Mouse (Mus musculus): ENCODE measurements around the gene Mettl24.

Mettl24 gene

DNA sequence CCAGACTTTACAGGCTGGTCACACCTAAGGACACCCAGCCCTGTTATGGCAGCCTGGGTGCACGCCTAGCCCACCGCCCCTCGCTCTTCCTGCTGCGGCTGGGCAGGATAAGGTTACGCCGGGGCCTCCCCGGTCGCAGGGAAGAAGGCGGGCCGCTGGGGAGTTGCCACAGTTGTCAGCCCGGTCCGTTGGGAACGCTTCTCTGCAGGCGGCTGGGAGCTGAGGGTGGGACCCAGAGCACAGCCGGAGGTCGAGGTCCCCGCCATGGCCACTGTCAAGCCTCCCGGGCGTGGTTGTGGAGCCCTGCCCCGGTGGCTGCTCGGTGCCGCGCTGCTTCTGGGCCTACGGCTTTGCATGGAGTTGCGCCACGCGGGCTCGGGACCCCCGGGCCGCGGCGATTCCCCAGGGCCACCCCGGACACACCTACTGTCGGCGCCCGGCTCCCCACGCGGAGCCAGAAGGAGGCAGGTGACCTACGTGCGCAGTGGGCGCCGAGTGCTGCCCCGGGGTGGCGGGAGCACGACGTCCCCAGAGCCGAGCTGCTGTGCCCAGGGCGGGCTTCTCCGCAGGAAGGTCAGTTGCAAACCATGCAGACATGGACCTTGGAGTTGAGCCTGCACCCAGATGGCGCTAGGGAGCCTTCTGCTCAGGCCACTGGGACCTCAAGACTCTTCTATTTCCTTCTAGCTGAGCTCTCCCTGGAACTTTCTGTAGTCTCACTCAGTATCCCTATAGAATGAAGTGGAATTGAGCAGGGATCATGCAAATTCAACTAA lies at the start of gene Mettl24:
TSS of gene Mettl24 (plus strand) at position 191 of the 776 bp plus-strand sequence.
- DNase-seq (ENCODE audit: low read depth, low spot score) = peak; percentile 25

DNA sequence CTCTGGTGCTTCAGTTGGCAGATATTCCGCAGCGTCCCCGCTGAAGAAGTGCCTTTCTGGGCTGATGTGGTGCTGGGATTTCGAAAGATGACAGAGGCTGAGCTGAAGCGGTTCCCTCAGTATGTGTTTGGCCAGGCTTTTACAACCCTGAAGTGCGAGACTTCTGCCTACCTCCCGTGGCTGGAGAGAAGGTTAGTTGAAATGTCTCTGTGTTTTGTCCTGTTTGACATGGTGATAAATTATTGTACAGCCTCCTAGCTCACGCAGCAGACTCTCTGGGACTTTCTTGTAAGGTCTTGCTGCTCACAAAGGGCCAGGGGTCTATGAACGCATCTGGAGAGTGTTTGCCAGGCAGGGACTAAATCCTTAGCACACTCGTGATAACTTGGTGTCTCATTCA lies 45.8 kb upstream of the Mettl24 start:
- no peak for DNase-seq (ENCODE audit: low read depth, low spot score)

DNA sequence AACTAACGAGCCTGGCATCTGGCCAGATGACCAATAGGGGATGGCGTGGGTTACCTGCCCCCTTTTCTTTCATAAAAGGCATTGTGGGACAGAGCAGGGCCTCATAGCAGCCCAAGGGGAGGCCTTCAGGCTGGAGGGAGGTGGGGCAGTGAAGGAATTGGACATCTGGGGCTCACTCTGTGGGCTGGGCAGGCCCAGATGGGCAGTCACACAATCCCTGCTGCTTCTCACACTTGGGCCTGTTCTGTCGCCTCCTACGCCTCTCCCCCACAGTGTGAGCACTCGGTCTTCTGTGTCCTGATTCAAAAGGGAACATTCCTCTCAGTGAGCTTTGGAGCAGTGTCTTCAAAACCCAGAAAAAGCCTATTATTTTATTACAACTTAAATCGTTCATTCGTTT lies 44.8 kb upstream of the Mettl24 start:
- peak; percentile 67 for DNase-seq (ENCODE audit: low read depth, low spot score)

DNA sequence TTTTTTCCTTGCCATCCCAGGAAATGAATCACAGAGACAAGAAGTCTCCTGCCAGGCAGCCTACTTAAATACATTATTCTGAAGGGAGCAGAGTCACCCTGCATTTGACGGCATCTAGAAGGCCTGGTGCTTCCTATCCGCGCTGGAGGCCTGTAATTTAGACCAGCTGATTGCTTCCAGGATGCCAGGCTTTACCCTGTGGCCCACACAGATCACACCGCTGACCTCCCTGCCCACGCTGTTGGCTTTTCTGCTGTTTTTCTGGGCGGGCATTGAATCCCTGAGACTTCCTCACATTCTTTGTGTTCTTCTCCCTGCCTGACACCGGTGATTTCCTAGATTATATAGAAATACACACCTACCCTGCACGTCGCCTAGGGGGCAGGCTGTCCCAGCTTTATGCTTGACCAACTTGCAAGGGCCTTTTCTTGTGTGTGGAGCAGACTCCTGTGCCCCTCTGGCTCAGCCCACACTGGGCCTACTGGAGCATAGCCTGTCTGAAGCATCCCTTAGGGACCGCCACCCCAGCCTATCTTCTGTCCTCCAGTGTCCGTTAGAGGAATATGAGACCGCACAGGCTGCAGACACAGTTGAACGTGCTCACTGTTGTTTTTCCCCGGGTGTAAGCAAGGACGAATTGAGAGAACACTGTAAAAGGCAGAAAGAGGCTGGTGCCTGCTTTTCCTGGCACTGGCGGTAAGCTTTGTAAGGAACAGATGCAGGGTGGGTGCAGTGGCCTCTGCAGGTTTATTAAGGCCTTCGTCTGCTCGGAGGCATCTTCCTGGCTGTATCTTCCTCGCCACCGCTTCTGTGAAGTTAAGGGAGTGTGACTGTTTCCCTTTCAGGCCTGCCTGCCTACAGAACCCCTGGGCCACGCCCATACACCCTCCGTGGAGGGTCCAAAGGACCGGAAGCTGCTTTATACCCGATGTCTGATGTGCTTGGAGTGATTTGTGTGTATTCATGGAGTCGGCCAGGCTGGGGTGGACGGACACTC lies 44.0 kb upstream of the Mettl24 start:
- peak; percentile 76 for DNase-seq (ENCODE audit: low read depth, low spot score)

DNA sequence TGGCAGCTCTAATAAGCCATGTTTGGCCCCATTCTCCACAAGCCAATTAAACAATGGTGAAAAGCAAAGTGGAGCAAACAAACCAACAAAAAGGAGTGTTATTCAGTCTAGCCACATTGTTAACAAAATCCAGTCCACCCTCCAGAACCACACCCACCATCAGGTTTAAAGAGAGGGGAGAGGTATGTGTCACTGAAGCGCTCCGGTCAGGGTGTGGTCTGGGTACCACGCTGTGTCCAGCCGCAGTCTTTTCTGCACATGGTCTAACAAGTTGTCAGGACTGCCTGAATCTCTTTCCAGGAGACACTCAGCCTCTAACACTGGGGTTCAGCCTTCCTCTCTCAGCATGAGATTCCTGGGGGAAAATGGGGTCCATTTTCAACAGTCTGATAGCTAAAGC lies 42.7 kb upstream of the Mettl24 start:
- no peak for DNase-seq (ENCODE audit: low read depth, low spot score)

DNA sequence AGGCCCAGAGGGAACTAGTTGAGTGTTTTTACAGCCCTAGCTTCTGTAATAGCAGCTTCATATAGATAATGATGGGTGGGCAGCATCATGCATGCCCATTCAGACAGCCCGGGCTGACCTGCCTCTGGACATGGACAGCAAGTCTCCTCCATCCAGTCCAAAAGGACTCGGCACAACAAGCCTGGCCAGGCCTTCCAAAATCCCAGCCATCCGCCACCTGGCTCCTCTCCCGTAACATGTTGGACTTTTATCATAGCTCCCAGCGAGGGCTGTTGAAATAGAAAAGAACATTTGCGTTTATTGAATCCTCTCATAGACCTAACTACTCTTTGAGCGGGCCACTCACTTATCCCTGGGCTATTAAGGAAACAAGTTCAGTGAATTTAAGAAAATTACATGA lies 41.2 kb upstream of the Mettl24 start:
- no peak for DNase-seq (ENCODE audit: low read depth, low spot score)

DNA sequence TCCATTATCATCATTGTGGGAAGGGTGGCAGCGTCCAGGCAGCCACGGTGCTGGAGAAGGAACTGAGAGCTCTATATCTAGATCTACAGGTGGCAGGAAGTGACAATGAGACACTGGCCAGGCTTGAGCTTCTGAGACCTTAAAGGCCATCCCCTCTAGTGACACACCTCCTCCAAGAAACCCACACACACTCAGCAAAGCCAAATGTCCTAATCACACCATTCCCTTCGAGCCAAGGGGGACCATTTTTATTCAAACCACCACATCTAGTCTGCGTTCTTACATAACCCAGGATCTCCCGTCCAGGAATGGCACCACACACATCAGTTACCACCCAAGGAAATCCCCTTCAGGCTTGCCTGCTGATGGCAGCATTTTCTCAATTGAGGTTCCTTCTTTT lies 40.0 kb upstream of the Mettl24 start:
- no peak for DNase-seq (ENCODE audit: low read depth, low spot score)

DNA sequence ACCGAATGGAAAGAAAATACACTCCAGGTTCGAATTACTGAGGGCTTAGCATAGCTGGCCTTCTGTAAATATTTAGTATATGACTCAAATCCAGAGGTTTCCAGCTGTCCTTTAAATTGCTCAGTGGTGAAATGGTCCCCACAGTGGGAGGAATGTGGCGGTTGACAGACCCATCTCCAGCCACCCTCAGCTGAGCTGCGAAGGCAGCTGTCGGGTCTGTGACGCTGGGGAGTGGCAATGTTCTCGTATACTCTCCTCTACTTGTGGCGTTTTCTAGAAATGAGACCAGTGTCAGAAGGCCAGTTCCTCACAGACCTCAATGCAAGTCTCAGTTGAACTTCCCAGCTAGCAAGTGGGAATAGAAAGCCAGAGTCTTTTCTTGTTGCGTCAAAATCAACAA lies 38.6 kb upstream of the Mettl24 start:
- peak; percentile 46 for DNase-seq (ENCODE audit: low read depth, low spot score)

DNA sequence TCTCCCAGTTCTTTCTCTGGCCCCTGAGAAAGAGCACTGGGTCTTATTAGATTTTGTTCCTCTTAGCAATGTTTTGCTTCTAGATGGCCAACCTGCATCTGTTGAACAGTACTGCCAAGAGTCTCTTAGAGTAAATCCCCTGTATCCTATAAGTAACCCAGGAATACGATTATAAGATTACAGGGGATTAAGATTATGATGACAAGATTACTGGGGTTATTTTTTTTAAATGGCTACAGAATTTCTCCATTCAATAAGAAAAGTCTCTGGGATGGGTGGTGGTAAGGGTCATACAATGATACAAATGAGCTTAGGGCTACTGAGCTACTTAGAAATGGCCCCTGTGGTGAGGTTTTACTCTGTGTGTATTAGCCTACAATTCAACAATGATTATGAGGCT lies 37.7 kb upstream of the Mettl24 start:
- no peak for DNase-seq (ENCODE audit: low read depth, low spot score)

DNA sequence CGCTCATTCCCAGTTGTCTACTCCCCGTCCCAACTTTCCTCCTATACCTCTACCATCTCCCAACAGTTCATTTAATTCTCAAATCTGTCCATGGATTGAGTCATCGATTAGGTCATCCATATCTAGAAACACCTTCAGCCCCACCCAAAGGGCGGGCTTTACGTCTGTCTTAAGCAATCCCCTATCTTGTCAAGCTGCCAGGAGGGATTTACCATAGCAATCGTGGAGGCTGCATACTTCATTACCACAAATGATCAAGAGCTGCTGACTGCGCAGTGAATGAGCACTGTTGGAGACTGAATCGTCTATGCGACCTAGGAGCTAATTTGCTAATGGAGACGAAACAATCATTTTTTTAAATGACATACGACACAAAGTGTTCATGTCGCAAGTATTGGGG lies 34.3 kb upstream of the Mettl24 start:
- peak; percentile 49 for DNase-seq (ENCODE audit: low read depth, low spot score)

DNA sequence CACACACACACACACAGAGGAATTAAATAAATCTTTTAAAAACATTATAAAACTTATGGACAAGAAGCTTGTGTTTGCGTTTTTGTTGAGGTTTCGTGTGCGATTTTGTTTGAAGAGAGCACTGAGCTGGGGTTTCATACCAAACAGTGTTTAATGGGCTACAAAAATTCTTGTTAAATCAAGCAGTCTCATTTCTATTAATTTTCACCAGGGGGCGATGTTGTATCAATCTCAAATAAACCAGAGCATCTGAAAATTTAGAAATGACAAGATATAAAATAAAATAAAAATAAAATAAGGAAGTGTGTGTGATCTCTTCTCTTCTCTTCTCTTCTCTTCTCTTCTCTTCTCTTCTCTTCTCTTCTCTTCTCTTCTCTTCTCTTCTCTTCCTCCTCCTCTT lies 33.4 kb upstream of the Mettl24 start:
- DNase-seq (ENCODE audit: low read depth, low spot score) = peak; percentile 78

DNA sequence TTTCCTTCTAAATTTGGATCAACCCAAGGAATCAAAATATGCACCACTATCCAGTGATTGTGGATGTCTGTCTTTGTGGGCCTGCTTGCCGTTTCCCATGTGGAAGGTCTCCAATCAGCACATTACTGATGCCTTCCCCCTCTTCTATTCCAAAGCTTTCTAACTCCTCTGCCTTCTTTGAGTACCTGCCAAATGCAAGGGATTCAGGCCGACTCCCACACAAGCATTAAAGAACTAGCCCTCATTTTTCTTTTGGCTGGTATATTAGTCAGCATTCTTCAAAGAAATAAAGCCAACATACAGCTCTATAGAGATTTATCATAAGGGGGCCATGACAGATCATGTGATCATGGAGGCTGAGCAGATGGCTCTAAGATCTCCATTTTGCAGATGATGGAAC lies 31.4 kb upstream of the Mettl24 start:
- DNase-seq (ENCODE audit: low read depth, low spot score) = peak; percentile 38

DNA sequence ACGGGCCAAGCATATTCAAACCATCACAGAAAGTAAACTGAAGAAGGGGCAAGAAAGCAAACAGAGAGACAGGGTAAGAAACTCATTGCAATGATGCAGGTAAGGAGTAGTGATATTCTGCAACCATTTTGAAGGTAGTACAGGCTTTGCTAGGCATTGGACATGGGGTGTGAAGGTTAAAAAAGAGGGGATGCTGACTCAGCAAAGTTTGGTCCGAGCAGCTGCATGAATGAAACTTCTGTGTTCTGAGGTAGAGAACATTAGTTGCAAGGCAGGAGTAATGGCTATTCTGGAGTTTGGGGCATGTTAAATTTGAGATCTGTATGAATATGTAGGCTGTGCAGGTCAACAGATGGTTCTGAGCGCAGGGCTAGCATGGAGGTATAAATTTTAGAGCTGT lies 17.8 kb upstream of the Mettl24 start:
- DNase-seq (ENCODE audit: low read depth, low spot score) = no peak

DNA sequence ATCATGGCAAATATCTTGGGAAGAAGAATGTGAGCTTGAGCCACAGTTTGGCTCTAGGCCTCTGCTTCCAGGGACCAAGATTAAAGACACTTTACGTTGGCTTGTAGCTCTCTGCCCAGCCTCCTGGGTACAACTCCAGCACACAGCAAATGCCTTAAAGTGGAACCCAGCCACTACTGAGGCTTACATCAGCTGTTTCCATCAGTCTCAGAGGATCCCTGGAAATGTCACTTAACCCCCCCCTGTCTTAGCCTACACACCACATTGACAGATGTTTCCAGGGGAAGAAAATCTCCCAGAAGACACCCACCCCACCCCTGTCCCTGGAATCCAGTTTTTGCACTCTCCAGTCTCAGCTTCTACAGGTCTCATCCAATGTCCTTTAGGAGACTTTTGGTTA lies 16.1 kb upstream of the Mettl24 start:
- DNase-seq (ENCODE audit: low read depth, low spot score) = no peak

DNA sequence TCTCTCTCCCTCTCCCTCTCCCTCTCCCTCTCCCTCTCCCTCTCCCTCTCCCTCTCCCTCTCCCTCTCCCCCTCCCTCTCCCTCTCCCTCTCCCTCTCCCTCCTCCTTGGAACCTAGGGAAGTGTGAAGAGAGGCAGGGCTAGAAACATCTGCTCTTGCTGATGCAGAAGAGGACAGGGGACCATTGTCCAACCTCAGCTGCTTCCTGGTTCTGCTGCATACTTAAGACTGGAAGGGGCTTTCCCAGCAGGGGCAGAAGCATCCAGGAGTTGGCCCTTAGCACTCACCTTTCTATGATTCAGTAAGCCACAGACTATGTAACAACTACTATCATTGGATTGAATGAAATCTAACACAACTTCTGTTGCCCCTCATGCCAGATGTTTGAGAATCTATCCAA lies 14.4 kb upstream of the Mettl24 start:
- DNase-seq (ENCODE audit: low read depth, low spot score) = peak; percentile 47

DNA sequence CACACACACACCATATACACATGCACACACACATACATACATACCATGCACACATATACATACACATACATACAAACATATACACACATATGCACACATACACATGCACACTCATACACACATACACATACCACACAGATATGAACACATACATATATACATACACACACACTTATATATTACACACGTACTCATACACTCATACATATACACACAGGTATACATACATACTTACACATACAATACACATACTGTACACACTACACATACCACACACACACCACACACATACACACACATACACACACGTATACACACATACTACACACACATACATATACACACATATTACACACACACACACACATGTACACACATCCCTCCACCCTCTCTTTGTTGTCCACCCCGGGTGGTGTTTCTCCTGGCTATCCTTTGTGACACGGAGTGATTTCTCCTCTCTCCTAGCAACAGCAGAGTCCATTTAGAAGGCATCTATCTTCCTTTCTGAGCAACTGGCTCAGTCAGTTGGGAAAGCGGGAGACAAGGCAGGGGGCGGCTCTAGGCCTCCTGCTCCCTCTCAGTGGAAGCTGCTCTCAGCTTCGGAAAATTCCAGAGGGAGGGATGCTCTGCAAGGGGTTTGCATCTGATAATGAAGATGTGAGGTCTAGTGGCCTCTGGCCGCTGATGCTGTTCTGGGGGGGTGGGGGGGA lies 10.3 kb upstream of the Mettl24 start:
- no peak for DNase-seq (ENCODE audit: low read depth, low spot score)

DNA sequence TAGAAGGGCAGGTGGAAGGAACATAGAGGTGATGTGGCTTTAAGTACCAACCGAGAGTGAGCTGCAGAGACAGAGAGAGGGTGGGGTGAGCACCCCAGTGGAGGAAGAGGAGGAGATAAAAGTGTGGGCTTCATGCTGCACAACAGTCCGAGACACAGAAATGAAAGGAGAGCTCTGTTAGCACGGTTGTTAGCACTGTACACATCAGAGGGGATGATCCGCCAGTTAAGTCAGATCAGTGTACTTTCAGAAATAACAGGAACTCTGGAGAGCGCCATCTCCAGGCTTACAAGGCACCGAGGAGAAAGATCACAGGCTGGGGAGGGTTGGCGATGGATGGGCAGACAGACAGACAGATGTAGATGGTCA lies 9.8 kb upstream of the Mettl24 start:
- DNase-seq (ENCODE audit: low read depth, low spot score) = no peak

DNA sequence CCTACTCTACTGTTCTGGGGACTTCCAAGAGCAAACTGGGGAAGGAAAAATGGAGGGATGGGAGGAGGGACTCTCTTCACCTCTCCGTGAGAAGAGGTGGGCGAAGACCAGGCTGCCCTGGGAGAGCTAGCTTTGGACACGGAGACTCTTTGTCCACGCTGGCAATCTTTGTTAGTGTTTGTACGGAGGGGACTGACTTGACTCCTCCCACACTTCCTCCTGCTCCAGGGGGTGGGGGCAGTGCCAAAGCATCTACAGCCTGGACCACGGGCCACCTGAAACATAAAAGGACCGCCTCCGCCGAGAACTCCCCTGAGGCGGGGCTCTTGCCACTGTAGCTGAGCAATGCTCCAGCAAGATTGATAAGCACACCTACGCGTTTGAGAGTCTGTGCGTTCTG lies 8.9 kb upstream of the Mettl24 start:
- DNase-seq (ENCODE audit: low read depth, low spot score) = no peak

DNA sequence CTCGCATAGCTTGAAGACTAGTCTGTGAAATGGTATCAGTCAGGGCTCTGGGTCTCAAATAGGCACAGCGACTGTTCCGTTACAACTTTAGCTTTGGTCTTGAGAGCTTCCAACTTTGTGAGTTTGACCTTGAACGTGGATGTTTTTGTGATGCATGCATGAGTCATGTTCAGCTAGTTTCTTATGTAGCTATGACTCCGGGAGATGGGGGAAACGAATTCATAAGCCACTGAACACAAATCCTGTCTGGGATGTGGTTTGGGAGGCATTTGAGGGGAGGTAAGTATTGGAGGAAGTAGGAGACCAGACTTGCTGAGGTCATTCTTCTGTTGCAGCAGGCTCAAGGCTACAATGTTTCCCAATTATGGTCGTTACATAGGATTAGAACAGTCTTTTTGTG lies 7.2 kb upstream of the Mettl24 start:
- peak; percentile 70 for DNase-seq (ENCODE audit: low read depth, low spot score)

DNA sequence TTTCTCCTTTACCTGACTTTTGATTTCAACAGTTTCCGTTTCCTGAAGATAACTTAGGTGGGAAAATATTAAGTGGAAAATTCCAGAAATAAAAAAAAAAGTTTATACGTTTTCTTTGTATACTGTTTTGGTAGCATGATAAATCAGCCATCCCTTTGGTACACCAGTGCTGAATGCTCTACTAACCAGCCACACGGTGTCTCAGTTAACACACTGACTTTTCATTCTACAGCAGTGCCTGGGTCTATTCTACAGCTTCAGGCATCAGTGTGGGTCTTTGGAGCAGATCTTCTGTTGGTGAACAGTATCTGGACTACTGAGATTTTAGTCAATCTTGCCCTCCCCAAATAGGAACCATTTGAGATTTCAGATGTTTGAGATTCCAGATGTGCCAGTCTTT lies 4.6 kb upstream of the Mettl24 start:
- no peak for DNase-seq (ENCODE audit: low read depth, low spot score)

DNA sequence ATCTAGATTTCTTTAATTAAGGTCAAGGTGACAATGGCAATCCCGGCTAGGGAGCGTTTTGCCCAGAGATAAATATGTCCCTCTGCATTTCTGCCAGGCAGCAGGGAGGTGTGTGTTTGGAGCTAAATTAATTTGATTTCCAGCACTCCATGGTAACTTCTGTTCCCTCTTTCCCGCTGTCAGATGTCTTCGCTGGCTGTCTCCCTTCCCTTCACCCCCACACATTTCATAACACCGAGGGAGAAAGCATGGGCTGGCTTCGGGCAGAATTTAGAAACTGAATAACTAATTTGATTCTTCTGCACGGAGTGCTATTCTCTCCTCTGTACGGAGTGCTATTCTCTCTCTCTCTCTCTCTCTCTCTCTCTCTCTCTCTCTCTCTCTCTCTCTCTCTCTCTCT lies 612 bp upstream of the Mettl24 start:
- DNase-seq (ENCODE audit: low read depth, low spot score) = no peak

DNA sequence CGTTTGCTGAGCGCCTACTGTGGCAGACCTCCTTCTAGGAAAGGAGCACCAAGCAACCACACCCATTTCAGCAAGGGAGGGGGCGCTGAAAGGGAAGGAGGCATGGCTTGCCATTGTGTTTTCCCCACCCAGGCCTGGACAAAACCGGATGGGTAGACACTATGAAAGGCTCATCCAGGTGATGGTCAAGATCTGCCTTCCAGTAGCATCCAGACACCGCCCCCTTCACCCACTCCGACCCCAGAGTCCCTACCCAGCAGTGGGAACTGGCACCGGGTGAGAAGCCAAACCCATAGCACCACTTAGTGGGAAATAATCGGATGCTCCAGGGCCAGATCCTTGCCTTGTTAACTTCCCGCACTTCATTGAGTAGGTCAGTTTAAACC lies 779 bp downstream of the Mettl24 start:
- DNase-seq (ENCODE audit: low read depth, low spot score) = no peak
